Mouse (Mus musculus): ENCODE data around the gene Zfp101. TPM values are rescaled to one million over a fixed set of nuclear protein-coding genes. Genes with fewer than 3 reads are reported as not detected.

The Zfp101 gene
- polyA plus RNA-seq (2015; fragmentation: Nextera tagmentation; extraction: Ambion mirVana): 3.1 and 5.5 TPM in 2 replicates

DNA sequence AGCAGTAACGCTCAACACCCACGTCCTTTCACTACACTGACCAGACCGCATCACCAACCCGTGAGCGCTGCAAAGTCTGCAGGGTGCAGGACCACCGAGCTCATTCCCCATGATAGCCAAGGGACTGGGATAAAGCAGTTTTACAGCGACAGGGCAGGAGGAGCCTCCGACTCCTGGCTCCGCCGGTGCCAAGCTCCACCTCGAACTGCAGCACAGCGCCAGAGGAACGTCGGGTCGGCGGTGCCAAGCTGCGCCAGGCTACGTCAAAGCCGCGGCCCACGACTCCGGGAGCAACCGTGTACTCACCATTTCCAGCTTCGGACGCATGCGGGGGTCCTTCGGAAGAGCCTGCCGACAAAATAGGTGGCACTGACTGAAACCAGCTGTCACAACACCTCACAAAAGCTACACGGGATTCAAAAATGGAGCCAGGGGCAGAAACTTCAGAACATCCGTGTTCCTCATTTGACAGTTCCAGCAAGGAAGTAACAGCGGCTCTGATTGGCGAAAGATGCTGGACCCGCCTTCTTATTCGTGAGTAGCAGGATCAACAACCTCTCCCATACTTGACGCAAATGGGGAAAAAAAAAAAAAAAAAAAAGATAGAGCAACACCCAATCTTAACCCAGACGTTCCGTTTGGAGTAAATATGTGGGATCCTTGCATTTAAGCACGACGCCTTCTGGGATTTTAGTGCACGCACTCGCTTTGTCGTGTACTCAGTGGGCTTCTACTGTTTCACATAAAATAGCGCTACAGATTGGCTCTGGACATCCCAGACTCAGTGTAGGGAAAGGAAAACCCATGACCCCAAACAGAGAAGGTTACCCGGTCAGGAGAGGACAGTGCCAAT is at the start of gene Zfp101:
Gene Zfp101, minus strand, starts transcription at position 460 of the 853 bp plus-strand sequence.

DNA sequence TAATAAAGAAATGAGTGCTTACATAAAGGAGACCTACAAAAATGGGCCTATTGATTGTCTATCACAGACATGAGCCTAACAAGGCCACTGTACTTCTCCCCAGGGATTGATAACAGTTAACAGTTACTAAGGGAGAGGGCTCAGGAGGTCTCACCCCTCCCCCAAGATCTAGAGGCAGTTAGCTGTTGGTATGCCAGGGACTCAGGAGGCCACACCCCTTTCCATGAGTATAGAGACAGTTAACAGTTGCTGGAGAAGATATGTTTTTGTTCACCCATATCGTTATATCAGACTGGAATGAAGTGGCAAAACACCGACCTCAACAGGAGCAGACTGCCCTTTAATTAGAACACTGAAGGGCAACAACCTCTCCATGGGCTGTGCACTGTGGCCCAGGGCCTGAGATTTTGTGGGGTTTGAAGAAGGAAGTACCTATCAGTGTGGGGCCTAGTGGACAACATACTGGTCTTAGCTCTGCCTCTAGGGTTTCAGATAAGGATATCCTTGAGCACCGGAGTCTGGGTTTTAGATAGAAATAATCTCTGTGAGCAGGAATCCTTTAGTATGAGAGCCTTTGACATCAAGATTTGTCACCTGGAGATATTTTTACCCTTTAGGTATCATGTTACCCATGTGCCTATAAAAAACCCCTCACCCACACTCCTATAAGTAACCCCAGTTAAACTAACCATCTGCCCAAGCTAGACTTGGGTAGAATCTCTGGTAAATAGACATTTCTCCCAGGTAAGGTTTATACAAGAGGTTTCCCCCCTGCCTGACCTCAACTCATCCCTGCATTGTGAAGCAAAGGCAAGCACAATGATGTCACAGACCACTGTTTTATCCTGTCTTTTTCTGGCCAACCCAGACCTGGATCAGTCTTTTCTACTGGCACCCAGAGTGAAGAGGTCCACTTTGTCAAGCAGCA is 37.8 kb upstream of the Zfp101 start, which contains the start of gene Actl9:
Gene Actl9, plus strand, starts transcription at position 878 of the 928 bp plus-strand sequence.

DNA sequence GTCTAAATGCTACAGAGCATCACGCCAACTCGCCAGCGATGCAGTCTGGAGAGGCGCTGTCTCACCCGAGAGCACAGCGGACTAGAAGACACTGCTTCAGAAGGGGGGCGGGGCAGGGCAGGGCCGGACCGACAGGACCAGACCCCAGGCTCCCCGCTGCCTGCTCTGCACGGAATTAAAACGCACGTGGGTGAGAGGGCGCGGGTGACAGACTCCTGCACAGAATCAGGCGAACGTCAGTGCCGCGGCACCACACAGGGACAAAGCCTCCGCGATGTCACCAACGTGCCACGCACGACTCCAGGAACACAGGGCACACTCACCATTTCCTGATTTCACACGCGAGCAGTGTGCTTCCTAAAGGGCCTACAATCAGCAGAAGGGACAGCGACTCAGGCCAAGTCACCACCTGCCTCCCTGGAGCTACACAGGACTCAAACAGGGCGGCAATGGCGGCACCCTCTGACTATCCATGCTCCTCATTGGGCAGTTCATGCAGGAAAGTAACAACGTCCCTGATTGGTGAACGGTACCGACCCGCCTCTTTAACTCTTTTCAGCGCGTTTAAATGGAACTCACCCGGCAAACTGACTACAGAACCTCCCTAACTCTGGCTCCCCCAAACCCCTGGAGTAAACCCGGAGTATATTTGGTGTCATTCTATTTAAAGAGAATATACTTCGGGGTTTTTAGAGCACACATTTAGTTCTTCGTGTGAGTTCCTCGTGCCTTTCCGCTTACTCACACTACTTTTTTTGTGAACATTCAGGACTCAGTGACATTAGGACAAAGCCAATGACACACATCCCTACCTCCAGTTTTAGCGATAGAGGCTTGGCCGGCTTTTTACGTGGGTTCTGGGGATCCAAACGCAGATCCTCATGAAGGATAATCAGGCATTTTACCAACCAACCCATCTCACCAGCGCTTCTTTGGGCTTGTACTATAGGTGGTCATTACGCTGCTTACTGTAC is 35.7 kb downstream of the Zfp101 start, which contains the start of gene Zfp81:
Gene Zfp81, minus strand, starts transcription at position 468 of the 974 bp plus-strand sequence.

Other genes starting within 250 kb of the Zfp101 start
- gene Olfr55, start 226.2 kb downstream of the Zfp101 start, polyA plus RNA-seq (2015; fragmentation: Nextera tagmentation; extraction: Ambion mirVana): not detected in 2 replicates
- gene Olfr239, start 203.3 kb downstream of the Zfp101 start, polyA plus RNA-seq (2015; fragmentation: Nextera tagmentation; extraction: Ambion mirVana): not detected in 2 replicates
- gene Olfr1564, start 173.0 kb downstream of the Zfp101 start, polyA plus RNA-seq (2015; fragmentation: Nextera tagmentation; extraction: Ambion mirVana): 0.03 and 0.04 TPM in 2 replicates
- 7.2 and 7.4 TPM in 2 replicates for gene Zfp955a, start 139.5 kb downstream of the Zfp101 start, polyA plus RNA-seq (2015; fragmentation: Nextera tagmentation; extraction: Ambion mirVana)
- not detected in 2 replicates for gene Olfr63, start 130.0 kb downstream of the Zfp101 start, polyA plus RNA-seq (2015; fragmentation: Nextera tagmentation; extraction: Ambion mirVana)
- 6.5 and 6.8 TPM in 2 replicates for gene Zfp955b, start 105.1 kb downstream of the Zfp101 start, polyA plus RNA-seq (2015; fragmentation: Nextera tagmentation; extraction: Ambion mirVana)
- 3.4 and 4.2 TPM in 2 replicates for gene Zfp81, start 35.8 kb downstream of the Zfp101 start, polyA plus RNA-seq (2015; fragmentation: Nextera tagmentation; extraction: Ambion mirVana)
- gene Actl9, start 38.3 kb upstream of the Zfp101 start, polyA plus RNA-seq (2015; fragmentation: Nextera tagmentation; extraction: Ambion mirVana): not detected in 2 replicates
- 19.9 and 20.2 TPM in 2 replicates for gene Adamts10, start 129.6 kb upstream of the Zfp101 start, polyA plus RNA-seq (2015; fragmentation: Nextera tagmentation; extraction: Ambion mirVana)
- 2.2 and 2.6 TPM in 2 replicates for gene Myo1f, start 161.1 kb upstream of the Zfp101 start, polyA plus RNA-seq (2015; fragmentation: Nextera tagmentation; extraction: Ambion mirVana)
- 24.4 and 25.3 TPM in 2 replicates for gene Zfp414, start 234.4 kb upstream of the Zfp101 start, polyA plus RNA-seq (2015; fragmentation: Nextera tagmentation; extraction: Ambion mirVana)
- 0.26 and 0.29 TPM in 2 replicates for gene Pram1, start 243.4 kb upstream of the Zfp101 start, polyA plus RNA-seq (2015; fragmentation: Nextera tagmentation; extraction: Ambion mirVana)

Measured in skeletal muscle tissue, postnatal 0 days (tissue).